Mouse (Mus musculus): ENCODE results near the gene Emc10. TPM values are rescaled to one million over a fixed set of nuclear protein-coding genes. Genes with fewer than 3 reads are reported as not detected.
A peak's percentile ranks its signal among the peaks of the same experiment; 100 is the strongest.

The Emc10 gene
- polyA plus RNA-seq, 1 experiment from 2014 or later: 162 TPM

- Histone ChIP-seq H3K9ac (replicated peaks; ENCODE audit: low read depth, low read length) (peak overlapping the region; percentile 46), H3K9me3 (ENCODE audit: control insufficient read depth, low read length) (no peaks in the 10 kb centered on the region), H3K4me1 (ENCODE audit: control insufficient read depth, insufficient read depth, low read length) (no peaks in the 10 kb centered on the region), H3K4me2 (ENCODE audit: low read depth, low read length) (peak overlapping the region; percentile 63), H3K36me3 (ENCODE audit: control insufficient read depth, insufficient read depth, low read length) (no peaks in the 10 kb centered on the region), H3K27me3 (ENCODE audit: control insufficient read depth, insufficient read depth, low read length) (0 out of 2 replicates have a peak, but pooled peaks cover 9% of the 10 kb centered on the region), H3K27ac (ENCODE audit: low read depth, low read length) (no peak overlapping the region), H3K4me3 (ENCODE audit: low read depth, low read length) (peak overlapping the region; percentile 29)
- 5% methylated on average over 40 of the region's 40 CpGs for WGBS
- peak; percentile 54; the same call in 1 of the 2 replicates for ATAC-seq (ENCODE audit: low read depth)
Measured at GRCm38 (mm10) chr7:44527483-44528398, 31.4 kb upstream of the Emc10 start.

- Histone ChIP-seq H3K27me3 (ENCODE audit: control insufficient read depth, insufficient read depth, low read length) (peaks cover 13% of the 10 kb centered on the region; the same call in 1 of the 2 replicates), H3K4me2 (ENCODE audit: low read depth, low read length) (no peak overlapping the region), H3K4me3 (ENCODE audit: low read depth, low read length) (no peak overlapping the region), H3K4me1 (ENCODE audit: control insufficient read depth, insufficient read depth, low read length) (no peaks in the 10 kb centered on the region), H3K9me3 (ENCODE audit: control insufficient read depth, low read length) (no peaks in the 10 kb centered on the region), H3K36me3 (ENCODE audit: control insufficient read depth, insufficient read depth, low read length) (no peaks in the 10 kb centered on the region), H3K9ac (replicated peaks; ENCODE audit: low read depth, low read length) (no peak overlapping the region), H3K27ac (ENCODE audit: low read depth, low read length) (no peak overlapping the region)
- WGBS: 90% methylated on average over 14 of the region's 14 CpGs
- no peak for ATAC-seq (ENCODE audit: low read depth)
Measured at GRCm38 (mm10) chr7:44526414-44527154, 30.3 kb upstream of the Emc10 start.

DNA sequence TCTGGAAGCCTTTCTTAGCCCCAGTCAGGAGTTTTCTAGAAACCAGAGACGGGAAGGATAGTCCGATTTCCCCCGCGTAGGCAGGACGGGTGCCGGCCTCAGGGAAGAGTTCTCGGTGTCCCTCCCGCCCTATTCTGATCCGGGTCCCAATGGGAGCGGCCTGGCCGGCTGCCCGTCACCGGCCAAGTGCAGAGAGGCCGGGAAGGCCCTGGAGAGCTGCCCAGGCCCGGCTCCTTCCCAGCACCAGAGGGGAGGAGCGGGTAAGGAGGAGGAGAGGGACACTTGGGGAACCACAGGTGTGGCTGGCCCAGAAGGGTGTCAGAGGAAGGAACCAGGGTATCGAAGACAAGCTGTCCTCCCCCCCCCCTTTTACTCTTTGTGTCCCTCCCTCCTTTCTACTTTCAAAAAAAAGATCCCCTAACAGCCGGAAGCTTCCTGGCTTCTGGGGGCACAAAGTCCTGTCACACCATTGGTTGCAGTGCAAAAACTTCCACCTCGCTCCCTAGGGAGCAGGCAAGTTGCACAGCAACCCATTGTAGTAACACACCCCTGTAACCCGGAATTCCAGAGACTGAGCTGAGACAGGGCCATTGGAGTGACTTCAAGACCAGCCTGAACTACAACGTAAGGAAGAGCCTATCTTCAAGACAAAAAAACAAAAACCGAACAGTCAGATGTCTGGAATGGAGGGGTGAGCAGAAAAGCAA lies 28.9 kb upstream of the Emc10 start:
- H3K27ac ChIP-seq (ENCODE audit: low read depth, low read length): no peak overlapping the region
- no peak overlapping the region for H3K9ac ChIP-seq (replicated peaks; ENCODE audit: low read depth, low read length)
- no peaks in the 10 kb centered on the region for H3K36me3 ChIP-seq (ENCODE audit: control insufficient read depth, insufficient read depth, low read length)
- no peaks in the 10 kb centered on the region for H3K9me3 ChIP-seq (ENCODE audit: control insufficient read depth, low read length)
- ATAC-seq (ENCODE audit: low read depth): no peak
- no peak overlapping the region for H3K4me3 ChIP-seq (ENCODE audit: low read depth, low read length)
- no peaks in the 10 kb centered on the region for H3K4me1 ChIP-seq (ENCODE audit: control insufficient read depth, insufficient read depth, low read length)
- no peak overlapping the region; the same call in 1 of the 2 replicates for H3K4me2 ChIP-seq (ENCODE audit: low read depth, low read length)
- WGBS: 15% methylated on average over 21 of the region's 22 CpGs
- H3K27me3 ChIP-seq (ENCODE audit: control insufficient read depth, insufficient read depth, low read length): peaks cover 13% of the 10 kb centered on the region; the same call in 1 of the 2 replicates

DNA sequence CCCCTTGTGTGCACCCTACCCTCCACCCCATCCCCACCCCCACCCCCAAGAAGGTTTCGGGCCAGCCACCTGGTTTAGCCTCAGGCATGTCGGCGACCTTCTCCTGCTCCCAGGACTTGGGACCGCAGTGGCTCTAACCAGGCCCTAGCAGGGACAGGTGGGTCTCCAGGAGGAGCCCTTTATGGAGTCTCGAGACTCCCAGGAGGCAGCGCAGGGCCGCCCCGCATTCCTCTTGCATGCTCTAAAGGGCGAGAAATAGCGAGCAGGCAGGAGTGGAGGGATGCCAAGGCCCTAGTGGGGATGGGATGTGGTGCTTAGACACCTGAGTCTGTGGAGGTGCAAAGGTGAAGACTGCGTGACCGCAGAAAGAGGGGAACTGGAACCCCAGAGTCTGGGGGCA lies 28.2 kb upstream of the Emc10 start, which contains the start of gene Mybpc2:
TSS of gene Mybpc2 (minus strand) at position 155 of the 400 bp plus-strand sequence.
- Histone ChIP-seq H3K36me3 (ENCODE audit: control insufficient read depth, insufficient read depth, low read length) (no peaks in the 10 kb centered on the region), H3K4me1 (ENCODE audit: control insufficient read depth, insufficient read depth, low read length) (no peaks in the 10 kb centered on the region), H3K4me3 (ENCODE audit: low read depth, low read length) (no peak within 1 kb of the TSS), H3K27ac (ENCODE audit: low read depth, low read length) (no peak within 1 kb of the TSS), H3K27me3 (ENCODE audit: control insufficient read depth, insufficient read depth, low read length) (peaks cover 13% of the 10 kb centered on the region; the same call in 1 of the 2 replicates), H3K9ac (replicated peaks; ENCODE audit: low read depth, low read length) (no peak within 1 kb of the TSS), H3K9me3 (ENCODE audit: control insufficient read depth, low read length) (no peaks in the 10 kb centered on the region), H3K4me2 (ENCODE audit: low read depth, low read length) (no peak within 1 kb of the TSS; the same call in 1 of the 2 replicates)
- ATAC-seq (ENCODE audit: low read depth): no peak
- WGBS: 38% methylated on average over 12 of the region's 12 CpGs

GRCm38 (mm10) chr7:44523056-44523455 lies 26.7 kb upstream of the Emc10 start:
- 80% methylated on average over 2 of the region's 2 CpGs for WGBS
- H3K36me3 ChIP-seq (ENCODE audit: control insufficient read depth, insufficient read depth, low read length): no peaks in the 10 kb centered on the region
- H3K27ac ChIP-seq (ENCODE audit: low read depth, low read length): no peak overlapping the region
- H3K4me2 ChIP-seq (ENCODE audit: low read depth, low read length): no peak overlapping the region
- no peak overlapping the region for H3K9ac ChIP-seq (replicated peaks; ENCODE audit: low read depth, low read length)
- no peaks in the 10 kb centered on the region for H3K4me1 ChIP-seq (ENCODE audit: control insufficient read depth, insufficient read depth, low read length)
- no peak overlapping the region for H3K4me3 ChIP-seq (ENCODE audit: low read depth, low read length)
- no peaks in the 10 kb centered on the region for H3K9me3 ChIP-seq (ENCODE audit: control insufficient read depth, low read length)
- H3K27me3 ChIP-seq (ENCODE audit: control insufficient read depth, insufficient read depth, low read length): peaks cover 9% of the 10 kb centered on the region; the same call in 1 of the 2 replicates
- ATAC-seq (ENCODE audit: low read depth): no peak

- H3K9ac ChIP-seq (replicated peaks; ENCODE audit: low read depth, low read length): no peak overlapping the region
- peaks cover 9% of the 10 kb centered on the region; the same call in 1 of the 2 replicates for H3K27me3 ChIP-seq (ENCODE audit: control insufficient read depth, insufficient read depth, low read length)
- no peak overlapping the region for H3K4me2 ChIP-seq (ENCODE audit: low read depth, low read length)
- no peaks in the 10 kb centered on the region for H3K36me3 ChIP-seq (ENCODE audit: control insufficient read depth, insufficient read depth, low read length)
- peak; percentile 58; the same call in 1 of the 2 replicates for ATAC-seq (ENCODE audit: low read depth)
- 1% methylated on average over 20 of the region's 20 CpGs for WGBS
- H3K9me3 ChIP-seq (ENCODE audit: control insufficient read depth, low read length): no peaks in the 10 kb centered on the region
- no peak overlapping the region for H3K27ac ChIP-seq (ENCODE audit: low read depth, low read length)
- no peak overlapping the region for H3K4me3 ChIP-seq (ENCODE audit: low read depth, low read length)
- no peaks in the 10 kb centered on the region for H3K4me1 ChIP-seq (ENCODE audit: control insufficient read depth, insufficient read depth, low read length)
Measured at GRCm38 (mm10) chr7:44521710-44522109, 25.4 kb upstream of the Emc10 start.

- peaks cover 7% of the 10 kb centered on the region; the same call in 1 of the 2 replicates for H3K27me3 ChIP-seq (ENCODE audit: control insufficient read depth, insufficient read depth, low read length)
- H3K36me3 ChIP-seq (ENCODE audit: control insufficient read depth, insufficient read depth, low read length): no peaks in the 10 kb centered on the region
- ATAC-seq (ENCODE audit: low read depth): no peak
- H3K4me3 ChIP-seq (ENCODE audit: low read depth, low read length): no peak overlapping the region
- no peak overlapping the region for H3K9ac ChIP-seq (replicated peaks; ENCODE audit: low read depth, low read length)
- no peaks in the 10 kb centered on the region for H3K4me1 ChIP-seq (ENCODE audit: control insufficient read depth, insufficient read depth, low read length)
- no peak overlapping the region for H3K27ac ChIP-seq (ENCODE audit: low read depth, low read length)
- H3K9me3 ChIP-seq (ENCODE audit: control insufficient read depth, low read length): no peaks in the 10 kb centered on the region
- 72% methylated on average over 3 of the region's 3 CpGs for WGBS
- H3K4me2 ChIP-seq (ENCODE audit: low read depth, low read length): no peak overlapping the region
Measured at GRCm38 (mm10) chr7:44520990-44521389, 24.7 kb upstream of the Emc10 start.

GRCm38 (mm10) chr7:44519240-44519913 lies 23.0 kb upstream of the Emc10 start:
- Histone ChIP-seq H3K9me3 (ENCODE audit: control insufficient read depth, low read length) (no peaks in the 10 kb centered on the region), H3K27ac (ENCODE audit: low read depth, low read length) (no peak overlapping the region), H3K27me3 (ENCODE audit: control insufficient read depth, insufficient read depth, low read length) (peaks cover 7% of the 10 kb centered on the region; the same call in 1 of the 2 replicates), H3K9ac (replicated peaks; ENCODE audit: low read depth, low read length) (no peak overlapping the region), H3K4me3 (ENCODE audit: low read depth, low read length) (no peak overlapping the region), H3K4me1 (ENCODE audit: control insufficient read depth, insufficient read depth, low read length) (no peaks in the 10 kb centered on the region), H3K4me2 (ENCODE audit: low read depth, low read length) (no peak overlapping the region), H3K36me3 (ENCODE audit: control insufficient read depth, insufficient read depth, low read length) (no peaks in the 10 kb centered on the region)
- no peak for ATAC-seq (ENCODE audit: low read depth)
- 62% methylated on average over 9 of the region's 9 CpGs for WGBS

Measured in neural tube, embryonic 14.5 days (tissue).